Mouse (Mus musculus) left cerebral cortex, postnatal 36 days (tissue): ENCODE measurements around the gene 3110082J24Rik. TPM values are rescaled to one million over a fixed set of nuclear protein-coding genes. Genes with fewer than 3 reads are reported as not detected.
"Not testable (repeated sequence)": the region's sequence is repeated elsewhere in the genome, so short reads cannot be mapped to it uniquely, and the experiment has no call there.

Source experiments
- DNase-seq, 2 experiments: peaks; one replicate each; pipeline ENCODE4 v3.0.0; 2021 to 2022; ENCODE audit warnings: low spot score in 2 of 2, mixed read lengths in 1 of 2
- intact Hi-C: fragments of 180-260 bp; cut with DNase I; formaldehyde crosslinking; loops from one replicate; pipeline ENCODE4 v1.15.1; 2025
- total RNA-seq, 2 experiments: library from RNA; stranded (reverse); gene quantifications; 2 replicates each; pipeline ENCODE4 v1.2.3; 2021

Gene 3110082J24Rik
- total RNA-seq, 2 experiments from 2014 or later, result 3.1 to 3.3 TPM

- intact Hi-C loops, result no loop called here
- no peak for DNase-seq
These were observed 10.2 kb downstream of the 3110082J24Rik start for GRCm38 (mm10) chr5:30095731-30096130.

DNA sequence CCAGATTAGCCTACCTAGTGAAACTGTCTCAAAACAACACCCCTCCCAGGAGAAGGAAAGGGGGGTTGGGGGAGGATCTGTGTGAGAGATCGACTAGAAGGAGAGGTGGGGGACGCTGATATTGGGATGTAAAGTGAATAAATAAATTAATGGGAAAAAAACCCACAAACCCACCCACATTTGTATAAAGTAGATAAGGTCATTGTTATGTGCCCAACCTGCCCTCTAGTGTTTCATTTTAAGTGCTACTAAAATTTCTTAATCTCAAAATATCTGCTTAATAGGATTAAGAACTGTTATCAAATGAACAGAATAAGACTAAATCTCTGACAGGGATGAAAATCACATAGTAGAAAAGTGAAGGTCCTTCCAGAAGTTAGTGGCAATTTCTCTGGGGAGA is 11.5 kb downstream of the 3110082J24Rik start:
- DNase-seq, result no peak
- intact Hi-C loops, result no loop called here

DNA sequence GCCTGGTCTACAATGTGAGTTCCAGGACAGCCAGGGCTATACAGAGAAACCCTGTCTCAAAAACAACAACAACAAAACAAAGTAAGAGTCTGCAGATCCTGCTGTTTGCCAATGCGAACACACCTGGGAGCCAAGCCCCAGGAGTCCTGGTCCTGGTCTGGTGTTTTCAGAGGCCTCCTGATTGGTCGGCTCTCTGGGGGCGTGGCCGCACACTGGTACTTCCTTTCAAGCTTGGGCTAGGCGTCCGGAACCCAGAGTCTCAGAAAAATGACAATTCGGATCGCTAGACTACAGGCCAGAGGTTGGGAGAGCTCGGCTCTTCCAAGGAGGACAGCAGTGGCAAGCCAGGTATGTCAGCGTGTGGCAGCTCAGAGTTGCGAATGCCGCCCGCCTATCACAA is 13.2 kb downstream of the 3110082J24Rik start:
- intact Hi-C loops, result no loop called here
- no peak for DNase-seq

- peak; percentile 62 to 64 for DNase-seq
- intact Hi-C loops, result no loop called here
These were observed 32.8 kb downstream of the 3110082J24Rik start, which contains the start of gene Tyms for GRCm38 (mm10) chr5:30072825-30073821. Tyms (minus strand) TSS chr5:30073617.

- DNase-seq, result no peak
- intact Hi-C loops, result no loop called here
These were observed 33.5 kb downstream of the 3110082J24Rik start for GRCm38 (mm10) chr5:30072377-30072776.

- intact Hi-C loops, result no loop called here
- DNase-seq, result no peak
These were observed 34.2 kb downstream of the 3110082J24Rik start for GRCm38 (mm10) chr5:30071677-30072076.

DNA sequence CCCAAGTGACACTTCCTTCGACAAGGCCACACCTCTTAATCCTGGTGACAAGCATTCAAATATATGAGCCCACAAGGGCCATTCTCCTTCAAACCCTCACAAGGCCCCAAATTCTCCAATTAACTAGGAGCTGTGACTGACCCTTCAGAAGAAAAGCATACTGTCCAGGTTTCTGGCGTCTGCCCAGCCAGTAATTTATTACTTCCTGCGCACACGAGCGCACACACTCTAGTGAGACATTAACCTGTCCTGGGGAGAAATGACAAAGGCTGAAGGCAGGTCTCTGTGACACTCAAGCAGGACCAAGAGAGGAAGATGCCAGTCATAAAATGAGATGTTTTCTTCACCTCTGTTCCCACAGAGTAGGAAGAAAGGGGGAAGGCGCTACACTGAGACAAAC is 38.2 kb downstream of the 3110082J24Rik start:
- DNase-seq, result no peak
- intact Hi-C loops, result no loop called here

DNA sequence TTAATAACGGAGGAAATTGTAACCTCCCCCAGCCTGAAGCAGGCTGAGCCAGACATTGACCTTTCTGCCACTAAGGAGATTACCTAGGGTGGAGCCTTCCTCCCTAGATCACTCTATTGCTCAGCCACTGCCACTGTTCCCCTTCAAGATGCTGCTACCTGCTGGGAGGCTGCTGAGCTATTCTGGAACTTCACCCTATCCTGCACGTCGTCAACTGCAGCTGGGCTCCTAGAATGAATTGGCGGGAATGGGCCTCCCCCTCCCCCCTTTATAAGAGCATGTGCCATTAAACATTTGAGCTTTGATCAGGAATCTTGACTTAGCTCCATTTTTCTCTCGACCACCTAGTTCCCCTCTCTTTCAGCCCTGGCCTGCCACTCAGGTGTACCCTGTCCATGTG is 46.3 kb downstream of the 3110082J24Rik start:
- intact Hi-C loops, DNase-seq: not testable (repeated sequence)

DNA sequence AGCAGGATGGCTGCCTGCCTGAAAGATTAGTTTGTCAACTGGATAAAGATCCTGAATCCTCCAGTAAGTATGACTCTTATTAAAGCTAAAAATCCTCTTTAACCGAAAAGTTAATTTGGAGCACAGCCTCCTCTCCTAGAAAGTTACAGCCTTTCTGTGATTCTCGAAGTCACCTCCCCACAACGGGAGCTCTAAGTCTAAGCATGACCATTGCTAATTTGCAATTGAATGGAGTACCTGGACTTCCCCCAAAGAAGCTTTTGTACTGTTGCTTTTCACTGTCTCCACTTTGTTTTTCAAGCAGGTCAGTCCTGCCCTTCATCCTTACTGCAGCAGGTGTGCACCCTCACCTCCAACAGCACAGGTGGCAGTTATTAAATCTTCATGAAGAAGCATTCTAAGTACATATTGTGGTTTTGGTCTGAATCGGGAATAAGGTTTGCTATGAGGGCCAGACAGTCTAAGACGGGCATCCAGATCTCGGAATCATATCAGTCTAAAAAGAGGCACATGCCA is 47.6 kb downstream of the 3110082J24Rik start:
- DNase-seq, result no peak
- intact Hi-C loops, result no loop called here

Other genes starting within 250 kb of the 3110082J24Rik start
- gene Il6, start 93.0 kb downstream of the 3110082J24Rik start, total RNA-seq, result not detected
- 1 to 10 TPM; 4.3 to 5.2 TPM for gene Tyms, start 32.5 kb downstream of the 3110082J24Rik start, total RNA-seq
- gene Garem2, start 925 bp downstream of the 3110082J24Rik start, total RNA-seq, result 10 to 100 TPM; 12.0 to 13.0 TPM
- gene Hadha, start 49.1 kb upstream of the 3110082J24Rik start, total RNA-seq, result 10 to 100 TPM; 63.4 to 66.5 TPM
- gene Hadhb, start 49.2 kb upstream of the 3110082J24Rik start, total RNA-seq, result 10 to 100 TPM; 80.3 to 81.5 TPM
- not detected for gene Adgrf3, start 99.6 kb upstream of the 3110082J24Rik start, total RNA-seq
- 10 to 100 TPM; 48.9 to 50.4 TPM for gene Selenoi, start 126.5 kb upstream of the 3110082J24Rik start, total RNA-seq
- 10 to 100 TPM; 14.3 to 19.7 TPM for gene Drc1, start 175.3 kb upstream of the 3110082J24Rik start, total RNA-seq